Mouse (Mus musculus) urinary bladder, postnatal 14 days (tissue): ENCODE results near the gene Mettl7b.

Experiments used
- DNase-seq: peaks from one replicate; pipeline ENCODE4 v3.0.0; 2021; ENCODE audit warnings: low spot score

Gene Mettl7b

DNA sequence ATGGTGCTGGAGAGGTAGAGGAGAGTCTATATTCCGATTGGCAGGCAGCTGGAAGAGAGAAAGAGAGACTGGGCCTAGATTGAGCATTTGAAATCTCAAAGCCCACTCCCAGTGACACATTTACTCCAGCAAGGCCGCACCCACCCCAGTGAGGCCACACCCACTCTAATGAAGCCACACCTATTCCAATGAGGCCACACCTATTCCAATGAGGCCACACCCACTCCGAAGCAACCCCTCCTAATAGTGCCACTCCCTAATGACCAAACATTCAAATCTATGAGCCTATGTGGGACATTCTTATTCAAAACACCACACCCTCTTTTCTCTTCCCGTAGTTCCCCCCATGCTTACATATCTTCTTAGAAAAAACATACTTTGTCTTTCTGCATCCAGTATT, 13.3 kb downstream of the Mettl7b start:
- no peak for DNase-seq

DNA sequence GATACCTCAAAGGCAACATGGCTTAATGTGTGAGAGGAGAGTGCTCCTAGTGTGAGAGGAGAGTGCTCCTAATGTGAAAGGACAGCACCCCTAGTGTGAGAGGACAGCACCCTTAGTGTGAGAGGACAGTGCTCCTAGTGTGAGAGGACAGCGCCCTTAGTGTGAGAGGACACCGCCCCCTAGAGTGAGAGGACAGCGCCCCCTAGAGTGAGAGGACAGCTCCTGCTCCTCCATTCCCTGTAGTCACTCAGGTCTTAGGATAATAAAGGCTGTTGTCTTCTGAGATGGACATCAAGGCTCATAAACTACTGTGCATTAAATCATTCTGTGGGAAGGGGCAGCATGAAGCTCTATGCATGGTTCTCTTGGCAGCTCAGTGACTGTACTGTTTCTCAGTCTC, 15.1 kb downstream of the Mettl7b start:
- no peak for DNase-seq

DNA sequence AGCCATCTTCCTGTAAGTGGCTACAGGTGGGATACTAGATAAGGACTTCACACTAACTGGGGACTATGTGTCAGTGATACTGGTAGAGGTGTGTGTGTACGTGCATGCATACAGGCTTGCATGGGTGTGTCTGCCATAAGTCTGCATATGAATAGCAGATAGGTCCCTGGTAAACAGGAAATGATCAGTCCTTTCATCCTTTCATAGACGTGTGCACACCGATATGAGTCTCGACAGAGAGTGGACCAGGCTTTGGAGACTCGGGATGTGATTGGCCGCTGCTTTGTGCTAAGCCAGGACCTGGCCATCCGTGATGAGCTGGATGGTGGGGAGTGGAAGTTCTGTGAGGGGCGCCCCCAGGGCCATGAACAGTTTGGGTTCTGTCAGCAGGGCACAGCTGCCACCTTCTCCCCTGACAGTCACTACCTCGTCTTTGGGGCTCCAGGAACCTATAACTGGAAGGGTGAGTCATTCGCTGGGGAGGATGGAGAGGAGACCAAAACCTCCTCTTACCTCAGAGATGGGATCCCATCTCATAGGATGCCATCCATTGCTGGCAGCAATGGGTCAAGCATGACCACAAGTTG, 20.2 kb downstream of the Mettl7b start:
- DNase-seq = no peak

DNA sequence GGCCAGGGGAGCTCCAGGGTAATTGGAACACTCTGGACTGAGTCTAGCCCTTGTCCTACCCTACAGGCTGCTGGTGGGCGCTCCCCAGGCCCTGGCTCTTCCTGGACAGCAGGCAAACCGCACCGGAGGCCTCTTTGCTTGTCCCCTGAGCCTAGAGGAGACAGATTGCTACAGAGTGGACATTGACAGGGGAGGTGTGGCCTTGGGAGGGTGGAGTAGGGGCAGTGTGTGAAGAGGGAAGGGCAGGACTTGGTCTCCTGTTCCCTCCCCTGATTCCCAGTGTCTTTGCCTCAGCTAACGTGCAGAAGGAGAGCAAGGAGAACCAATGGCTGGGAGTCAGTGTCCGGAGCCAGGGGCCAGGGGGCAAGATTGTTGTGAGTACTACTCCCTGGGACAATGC, 21.8 kb downstream of the Mettl7b start:
- DNase-seq = no peak

DNA sequence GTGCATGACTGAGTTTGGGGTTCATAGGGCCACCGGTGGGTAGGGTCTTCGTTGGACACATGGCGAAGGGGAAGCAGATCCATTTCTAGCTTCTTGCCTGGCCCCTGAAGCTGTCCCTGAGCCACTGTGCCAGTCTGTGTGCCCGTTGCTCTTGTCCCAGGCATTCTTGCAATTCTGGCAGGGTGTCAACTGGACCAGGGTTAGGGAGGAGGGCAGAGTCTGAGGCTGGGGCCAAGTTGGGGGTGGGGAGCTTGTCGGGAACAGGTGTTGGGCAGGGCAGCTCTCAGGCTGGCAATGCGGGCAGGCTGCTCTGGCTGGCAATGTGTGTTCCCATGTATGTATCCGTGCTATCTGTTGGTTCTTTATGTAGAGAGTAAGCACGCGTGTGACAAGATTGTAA, 22.3 kb downstream of the Mettl7b start:
- DNase-seq = peak; percentile 53

DNA sequence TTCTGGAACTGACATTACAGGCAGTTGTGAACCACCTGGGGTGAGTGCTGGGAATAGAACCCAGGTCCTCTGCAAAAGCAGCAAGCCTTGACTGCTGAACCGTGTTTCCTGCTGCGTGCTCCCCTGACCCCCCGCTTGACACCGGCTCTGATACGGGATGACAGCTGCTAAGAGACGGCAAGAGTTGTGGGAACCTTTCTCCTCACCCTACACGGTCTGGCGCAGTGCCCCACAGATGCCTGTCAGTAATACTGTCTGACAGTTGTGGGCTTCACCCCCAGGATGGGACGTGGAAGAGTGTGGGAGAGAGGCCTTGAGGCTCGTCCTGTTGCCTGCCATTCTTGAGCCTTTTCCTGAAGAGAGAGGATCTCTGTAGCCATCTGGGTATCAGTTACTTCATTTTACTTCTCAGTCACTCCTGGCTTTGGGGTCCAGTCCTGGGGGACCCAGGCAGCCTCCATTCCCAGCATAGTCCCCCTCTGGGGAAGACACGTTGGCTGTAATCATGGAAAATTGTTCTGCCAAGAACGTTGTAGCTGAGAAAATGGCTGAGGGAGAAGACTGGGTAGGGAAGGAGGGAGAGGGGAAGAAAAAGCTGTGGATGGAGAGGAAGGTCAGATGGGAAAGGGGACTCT, 22.9 kb downstream of the Mettl7b start:
- DNase-seq = no peak

DNA sequence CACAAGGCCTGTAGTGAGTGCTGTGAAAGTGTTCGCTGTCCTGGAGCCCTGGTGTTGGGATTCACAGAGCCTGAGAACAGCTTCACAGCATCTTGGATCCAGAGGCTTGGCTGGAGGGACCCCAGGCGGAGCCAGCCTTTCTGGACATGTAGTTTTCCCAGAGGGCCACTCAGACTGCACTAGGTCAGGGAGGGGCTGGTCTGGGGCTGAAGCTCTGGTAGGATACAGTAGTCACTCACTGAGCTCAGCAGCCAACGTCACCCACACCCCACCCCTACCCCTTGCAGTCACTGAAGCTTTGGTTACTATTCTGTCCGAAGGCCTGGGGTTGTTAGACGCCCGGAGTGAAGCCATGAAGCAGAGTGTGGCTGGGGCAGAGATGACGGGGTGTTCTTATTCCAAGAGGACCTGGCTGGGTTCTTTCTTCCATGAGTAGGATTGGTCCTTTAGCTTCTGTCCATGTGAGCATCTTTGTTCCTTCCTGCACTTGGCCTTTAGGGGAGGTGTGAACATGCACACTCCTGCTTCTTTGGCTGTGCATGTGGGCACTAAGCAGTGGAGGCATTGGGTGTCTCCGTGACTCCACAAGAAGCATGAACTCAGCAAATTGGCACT, 24.9 kb downstream of the Mettl7b start:
- DNase-seq = no peak

DNA sequence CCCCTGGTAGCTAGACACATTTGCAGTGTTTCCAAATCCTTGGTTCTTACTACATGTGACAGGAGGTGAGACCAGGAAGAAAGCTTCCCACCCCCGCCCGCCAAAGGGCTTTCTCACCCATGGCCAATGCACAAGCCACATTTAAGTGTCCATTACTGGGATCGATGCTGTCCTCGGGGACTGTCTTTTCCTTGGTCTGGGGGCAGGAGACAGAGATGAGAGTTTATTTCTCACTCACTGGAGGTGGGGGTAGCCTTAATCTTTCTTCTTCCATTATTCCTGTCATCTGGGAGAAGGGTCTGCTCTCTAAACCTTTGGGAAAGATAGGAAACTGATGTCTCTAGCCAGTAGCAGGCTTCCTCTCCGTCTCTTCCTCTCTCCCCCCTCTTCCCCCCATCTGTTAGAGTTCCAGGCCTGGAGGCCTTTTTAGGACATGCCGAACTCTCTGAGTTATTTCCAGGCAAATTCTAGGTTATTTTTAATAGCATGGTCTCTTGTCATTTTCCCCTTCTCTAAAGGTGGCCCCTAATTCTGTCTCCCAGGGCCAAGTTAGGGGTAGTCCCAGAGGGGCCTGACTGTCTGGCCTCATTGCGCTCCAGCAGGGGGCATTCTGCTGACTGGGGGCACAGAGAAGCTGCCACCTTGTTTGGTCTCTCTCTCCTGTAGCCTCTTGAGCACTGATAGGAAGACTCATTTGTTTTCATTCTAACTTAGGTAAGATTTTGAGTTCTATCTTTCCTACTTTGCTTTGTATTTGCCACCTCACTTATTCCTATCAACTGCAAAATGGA, 25.6 kb downstream of the Mettl7b start:
- DNase-seq = no peak

DNA sequence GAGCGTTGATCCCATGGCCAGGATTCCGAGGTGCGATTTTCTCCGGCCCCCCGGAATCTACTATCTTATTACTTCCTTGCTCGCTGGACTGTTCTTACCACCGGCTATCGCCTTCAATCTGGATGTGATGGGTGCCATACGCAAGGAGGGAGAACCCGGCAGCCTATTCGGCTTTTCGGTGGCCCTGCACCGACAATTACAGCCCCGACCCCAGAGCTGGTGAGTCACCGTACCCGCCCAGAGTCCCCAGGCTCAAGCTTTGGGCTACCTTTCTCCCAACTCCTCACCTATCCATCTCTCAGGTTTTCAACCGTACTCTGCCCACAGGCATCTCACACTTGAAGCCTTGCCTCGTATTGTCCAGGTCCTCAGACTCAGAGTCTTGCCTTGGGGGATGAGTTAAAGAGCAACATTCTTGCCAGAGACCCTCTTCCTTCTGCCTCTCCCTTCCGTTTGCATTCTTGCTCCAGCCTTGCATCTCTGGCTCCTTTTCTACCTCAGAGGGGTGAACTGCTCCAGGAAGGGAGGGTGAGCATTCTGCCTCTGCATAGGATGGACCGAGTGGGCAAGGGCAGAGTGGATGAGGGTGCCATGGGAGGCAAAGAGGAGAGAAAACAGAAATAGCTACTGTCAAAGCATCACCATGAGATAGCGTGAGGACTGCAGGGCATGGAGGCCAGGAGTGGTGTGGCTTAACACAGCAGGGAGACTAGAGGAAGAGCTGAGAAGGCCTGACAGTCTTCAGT, 26.6 kb downstream of the Mettl7b start:
- DNase-seq = no peak

DNA sequence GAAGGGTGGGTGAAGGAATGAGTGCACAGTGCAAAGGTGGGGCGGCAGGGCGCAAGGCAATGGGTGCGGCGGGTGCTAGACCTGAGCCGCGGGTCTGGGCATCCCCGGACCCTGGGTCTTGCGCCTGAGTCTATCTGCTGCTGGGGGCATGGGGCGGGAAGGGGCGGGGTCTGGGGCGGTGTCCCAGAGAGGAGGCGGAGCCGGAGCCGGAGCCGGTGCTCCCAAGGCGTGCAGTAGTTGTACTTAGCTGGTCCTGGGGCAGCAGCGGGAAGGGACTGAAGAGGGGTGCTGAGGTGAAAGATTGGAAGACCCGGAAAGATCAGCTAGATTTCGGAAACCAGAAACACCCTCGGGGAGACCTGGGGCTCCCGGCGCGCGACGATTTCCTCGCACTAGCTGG, 27.2 kb downstream of the Mettl7b start, which contains the start of gene Itga7:
TSS of gene Itga7 (plus strand) at position 245 of the 400 bp plus-strand sequence.
- DNase-seq = no peak

DNA sequence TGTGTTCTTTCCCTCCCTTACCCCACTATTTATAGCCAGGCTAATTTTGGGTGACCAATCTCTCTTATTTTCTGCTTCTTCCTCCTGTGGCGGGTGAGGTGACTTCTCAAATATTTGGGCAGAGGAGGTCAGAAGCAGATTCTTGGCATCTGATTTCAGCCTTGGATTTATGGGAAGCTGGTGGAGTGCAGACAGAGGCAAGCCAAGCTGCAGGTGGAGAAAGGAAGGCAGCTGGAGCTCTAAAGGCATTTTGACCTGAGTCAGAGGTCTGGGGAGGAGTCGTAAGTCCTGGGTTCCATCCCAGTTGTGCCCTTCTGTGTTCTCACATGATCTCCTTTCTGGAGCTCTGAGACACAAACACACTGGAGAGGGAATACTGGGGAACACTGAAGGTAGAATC, 29.3 kb downstream of the Mettl7b start:
- DNase-seq = no peak

DNA sequence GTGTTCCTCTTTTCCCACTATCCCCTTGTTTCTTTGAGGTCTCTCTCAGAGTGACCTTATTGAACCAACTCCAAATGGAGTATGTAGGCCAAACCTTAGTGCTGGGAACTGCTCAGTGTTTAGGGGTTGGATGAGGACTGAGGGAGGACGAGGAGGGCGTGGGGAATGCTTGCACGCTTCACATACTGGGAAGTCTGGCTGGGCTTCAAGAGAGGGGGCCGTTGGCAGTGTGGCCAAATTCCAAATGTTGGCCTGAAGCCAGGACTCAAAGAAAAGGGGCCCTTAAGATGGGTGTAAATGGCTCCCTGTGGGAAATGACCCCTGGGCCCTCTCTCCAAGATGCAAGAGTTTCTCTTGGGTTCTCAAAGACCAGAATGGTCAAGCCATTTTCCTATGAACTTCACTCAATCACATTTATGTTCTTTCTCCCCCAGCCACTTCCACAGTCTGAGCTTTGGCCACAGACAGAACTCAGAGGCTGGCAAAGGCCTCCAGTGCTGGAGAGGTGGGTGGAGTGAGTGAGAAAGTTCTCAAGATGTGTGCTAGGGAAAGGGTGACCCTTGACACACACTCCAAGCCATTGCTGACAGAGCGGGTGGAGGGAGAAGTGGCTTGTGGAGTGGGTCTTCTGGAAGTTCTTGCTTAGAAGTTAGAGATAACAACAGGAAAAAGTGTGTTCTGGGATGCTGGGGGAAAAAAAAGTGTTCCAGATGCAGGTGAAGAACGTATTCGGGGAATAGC, 31.0 kb downstream of the Mettl7b start:
- DNase-seq = no peak

DNA sequence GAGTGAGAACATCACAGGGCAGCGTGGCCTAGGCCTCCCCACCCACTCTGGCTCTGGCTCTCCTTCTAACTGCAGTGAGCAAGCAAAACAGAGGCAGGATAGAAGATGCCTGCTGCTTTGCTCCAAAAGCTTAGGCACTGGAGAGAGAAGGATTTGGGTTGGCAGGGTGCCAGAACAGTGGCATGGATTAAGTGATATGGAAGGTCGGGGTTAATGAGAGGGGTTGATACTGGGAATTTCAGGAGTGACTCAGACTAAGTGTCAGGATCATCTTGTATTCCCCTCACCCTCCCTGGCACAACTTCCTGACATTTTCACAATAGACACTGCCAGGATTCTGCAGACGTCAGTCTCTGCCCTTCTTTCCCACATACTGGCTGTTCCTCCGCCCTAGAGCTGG, 32.4 kb downstream of the Mettl7b start:
- no peak for DNase-seq

DNA sequence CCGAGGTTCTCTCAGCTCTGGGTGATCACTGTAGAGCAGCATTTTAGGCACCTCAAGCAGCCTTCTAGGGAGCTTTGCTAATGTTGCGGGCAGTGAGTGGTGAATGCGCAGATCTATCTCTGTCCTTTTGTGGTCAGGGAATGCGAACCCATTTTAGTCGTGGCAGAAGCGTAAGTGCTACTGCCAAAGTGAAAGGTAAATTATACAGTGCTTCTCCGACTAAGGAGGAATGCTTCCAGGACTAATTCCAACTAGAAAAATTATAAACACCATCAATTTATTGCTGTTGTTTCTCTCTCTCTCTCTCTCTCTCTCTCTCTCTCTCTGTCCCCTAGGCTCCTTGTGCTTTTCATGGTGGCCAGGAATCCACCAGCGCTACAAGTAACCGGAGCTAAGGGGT, 36.9 kb downstream of the Mettl7b start, which contains the start of gene Bloc1s1:
TSS of gene Bloc1s1 (minus strand) at position 101 of the 400 bp plus-strand sequence.
- DNase-seq = no peak

DNA sequence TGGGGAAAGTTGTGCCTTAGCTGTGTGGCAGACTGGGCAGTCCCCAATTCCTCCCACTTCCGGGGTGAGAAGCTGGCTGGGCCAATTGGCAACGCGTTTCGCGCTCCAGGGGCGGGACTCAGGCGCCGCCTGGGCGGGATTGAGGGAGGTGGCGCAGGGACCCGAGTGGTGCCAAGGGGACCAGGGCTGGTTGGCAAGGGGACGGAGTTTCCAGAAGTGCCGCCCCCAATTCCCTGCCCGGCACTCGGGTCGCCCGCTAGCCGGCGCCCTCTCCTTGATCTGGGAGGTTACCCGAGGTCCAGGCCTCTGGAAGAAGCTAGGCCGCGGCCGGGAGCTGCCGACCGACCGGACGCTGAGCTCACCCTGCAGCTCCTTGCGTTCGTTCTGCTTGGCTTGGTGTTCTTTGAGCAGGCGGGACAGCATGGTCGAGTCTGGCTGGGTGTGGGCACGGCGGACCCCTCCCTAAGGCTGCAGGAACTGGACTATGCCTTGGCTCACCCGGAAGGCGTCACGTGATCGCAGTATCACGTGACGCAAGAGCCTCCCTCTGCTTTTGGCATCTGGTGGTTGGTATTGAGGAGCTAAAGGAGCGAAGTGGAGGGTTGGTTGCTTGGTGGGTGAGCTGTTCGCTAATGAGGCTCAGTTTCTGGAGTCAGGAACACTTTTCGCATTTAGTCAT, 37.6 kb downstream of the Mettl7b start:
- DNase-seq = peak; percentile 96

DNA sequence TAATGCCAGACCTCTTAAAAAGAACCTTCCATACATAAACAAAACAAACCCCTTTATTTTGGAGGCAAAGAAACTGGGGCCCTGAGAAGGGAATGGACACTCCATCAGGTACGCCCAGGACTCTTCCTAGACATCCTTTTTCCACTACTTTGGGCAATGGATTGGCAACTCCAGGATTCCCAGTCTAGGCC, 38.1 kb downstream of the Mettl7b start, which contains the start of gene Rdh5:
TSS of gene Rdh5 (minus strand) at position 67 of the 191 bp plus-strand sequence.
- DNase-seq = no peak

DNA sequence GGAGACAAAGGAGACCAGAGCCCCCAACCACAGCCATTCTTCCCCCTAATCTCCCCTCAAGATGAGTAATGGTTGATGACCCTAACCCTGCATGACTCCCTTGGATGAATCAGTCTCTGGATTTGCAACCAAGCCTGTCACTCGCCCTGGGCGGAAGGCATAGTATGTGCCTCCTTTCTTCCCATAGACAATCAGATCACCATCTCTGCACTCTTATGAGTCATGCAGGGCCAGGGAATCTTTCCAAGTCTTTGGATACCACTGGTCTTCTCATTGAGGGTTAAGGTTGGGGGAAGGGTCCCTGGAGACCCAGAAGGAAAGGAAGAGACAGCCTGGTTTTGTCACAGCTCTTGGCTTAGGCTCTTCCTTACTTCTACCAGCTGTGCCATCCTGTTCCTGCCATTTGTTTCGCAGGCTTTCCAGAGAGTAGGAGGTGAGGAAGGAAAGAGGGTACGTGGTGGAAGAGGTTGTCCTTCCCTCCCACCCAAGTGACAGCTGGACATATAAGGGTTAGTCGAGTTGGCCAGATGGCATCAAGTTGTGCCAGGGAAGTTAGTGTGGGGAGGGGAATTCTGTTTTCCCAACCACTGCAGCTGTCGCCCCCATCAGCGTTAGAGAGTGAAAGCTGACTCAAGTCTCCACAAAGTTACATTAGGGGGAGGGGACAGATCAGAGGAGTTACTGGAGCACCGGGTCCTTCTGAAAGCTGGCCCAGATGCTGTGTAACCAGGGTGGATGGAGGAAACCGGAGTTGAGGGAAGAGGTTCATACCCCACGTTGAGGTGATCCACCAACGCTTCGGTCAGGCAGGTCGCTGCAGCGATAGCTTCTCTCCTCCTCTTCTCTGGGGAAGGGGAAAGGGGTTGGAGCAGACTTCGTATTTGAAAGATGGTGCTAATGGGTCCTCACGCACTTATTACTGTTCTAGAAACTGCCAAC, 38.6 kb downstream of the Mettl7b start:
- DNase-seq = no peak

DNA sequence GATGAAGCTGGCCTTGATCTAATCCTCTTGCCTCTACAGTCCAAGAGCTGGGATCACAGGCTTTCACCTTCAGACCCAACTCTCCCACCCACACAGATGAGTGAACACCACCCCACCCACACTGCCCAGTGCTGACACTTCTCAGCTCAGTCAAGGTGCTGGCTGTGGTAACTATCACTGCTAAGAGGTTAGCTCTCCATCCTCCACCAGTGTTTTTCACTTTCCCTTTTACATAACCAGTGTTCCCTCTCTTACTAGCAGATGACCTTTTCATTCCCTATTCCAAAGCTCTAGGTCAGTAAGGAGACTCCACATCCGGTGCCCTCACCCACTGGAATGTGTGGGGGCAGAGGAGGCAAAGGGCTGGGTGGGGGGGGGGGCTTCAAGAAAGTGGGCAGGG, 39.5 kb downstream of the Mettl7b start:
- no peak for DNase-seq

DNA sequence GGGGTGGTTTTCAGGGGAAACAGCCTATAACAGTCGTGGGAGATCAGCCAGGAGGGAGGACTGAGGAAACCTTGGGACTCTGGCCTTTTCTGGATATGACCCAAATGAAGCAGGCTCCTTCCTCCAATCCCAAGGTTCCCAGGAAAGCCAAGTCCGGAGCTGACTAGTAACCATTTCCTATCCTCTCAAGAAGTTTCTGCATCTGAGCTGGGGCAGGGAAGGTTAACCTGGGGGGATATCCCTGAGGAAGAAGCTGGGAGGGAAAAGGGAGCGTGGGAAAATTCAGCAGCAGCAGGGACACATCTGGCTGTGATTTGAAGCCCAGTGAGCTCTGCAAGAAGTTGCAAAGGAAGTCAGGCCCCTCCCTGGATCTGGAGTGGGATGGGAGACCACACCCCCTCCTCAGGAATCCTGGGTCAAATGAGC, 40.0 kb downstream of the Mettl7b start:
- DNase-seq = no peak

DNA sequence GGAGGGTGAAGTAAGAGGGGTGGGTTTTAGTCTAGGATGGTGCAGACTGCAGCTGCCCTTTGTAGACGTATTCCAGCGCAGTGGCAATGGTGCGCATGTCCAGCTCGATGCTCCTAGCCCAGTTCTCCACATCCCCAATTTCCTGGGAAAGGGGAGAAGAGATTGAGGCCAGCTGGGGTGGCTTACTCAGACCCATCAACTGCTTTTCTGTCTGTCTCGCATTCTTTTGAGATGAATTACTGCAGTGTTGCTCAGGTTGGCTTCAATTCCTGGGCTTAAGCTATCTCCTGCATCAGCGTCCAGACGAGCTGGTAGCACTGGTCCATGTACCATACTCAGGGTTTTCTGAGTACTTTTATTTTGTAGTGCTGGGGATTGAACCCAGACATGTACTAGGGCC, 40.8 kb downstream of the Mettl7b start:
- DNase-seq = no peak
